Mouse (Mus musculus) neural tube, embryonic 12.5 days (tissue): Measurements from ENCODE around the gene Asb16. TPM values are rescaled to one million over a fixed set of nuclear protein-coding genes. Genes with fewer than 3 reads are reported as not detected.

Experiments used
- ATAC-seq: fragments of 200-750 bp; cut with Nextera tagmentation; 2 replicates; pipeline ENCODE4 v1.8.0; 2017; ENCODE audit warnings: low read depth, mild to moderate bottlenecking, moderate TSS enrichment, moderate library complexity; ENCODE audit not compliant: low FRiP score
- H3K27ac ChIP-seq: fragments of 300-500 bp; sonication (generic); 2 replicates; pipeline ENCODE4 v1.5.1; 2016
- H3K27me3 ChIP-seq: fragments of 300-500 bp; sonication (generic); replicated peaks from 2 replicates; pipeline ENCODE4 v1.6.1; 2016; ENCODE audit warnings: mild to moderate bottlenecking
- H3K36me3 ChIP-seq: fragments of 300-500 bp; sonication (generic); 2 replicates; pipeline ENCODE4 v1.6.1; 2016; ENCODE audit warnings: mild to moderate bottlenecking
- H3K4me1 ChIP-seq: fragments of 300-500 bp; sonication (generic); 2 replicates; pipeline ENCODE4 v1.6.1; 2016
- H3K4me2 ChIP-seq: fragments of 300-500 bp; sonication (generic); replicated peaks from 2 replicates; pipeline ENCODE4 v1.6.1; 2016; ENCODE audit warnings: mild to moderate bottlenecking
- H3K4me3 ChIP-seq: fragments of 300-500 bp; sonication (generic); 2 replicates; pipeline ENCODE4 v1.5.1; 2016
- H3K9ac ChIP-seq: fragments of 300-500 bp; sonication (generic); 2 replicates; pipeline ENCODE4 v1.6.1; 2016; ENCODE audit warnings: mild to moderate bottlenecking
- H3K9me3 ChIP-seq: fragments of 300-500 bp; sonication (generic); 2 replicates; pipeline ENCODE4 v1.6.1; 2016; ENCODE audit warnings: mild to moderate bottlenecking
- WGBS: fragments of 180-500 bp; shearing (Covaris S2); methylation state at CpG from one replicate; pipeline ENCODE4 v1.1.7; 2016; 5-methylcytosine and 5-hydroxymethylcytosine counted together
- polyA plus RNA-seq: library from polyadenylated mRNA; unstranded; fragments of >200 nt; fragmentation: Nextera tagmentation; extraction: Ambion mirVana; gene quantifications from 2 replicates; pipeline ENCODE4 v1.2.1, GENCODE M21; 2016

Asb16 gene
- polyA plus RNA-seq, 1 experiment from 2014 or later: not detected

GRCm38 (mm10) chr11:102290141-102290540, 21.6 kb downstream of the Asb16 start:
- H3K9ac ChIP-seq: no peak overlapping the region

GRCm38 (mm10) chr11:102291051-102291535, 22.6 kb downstream of the Asb16 start:
- ATAC-seq: no peak
- Histone ChIP-seq H3K36me3 (peaks cover 70% of the 10 kb centered on the region), H3K27me3 (no peaks in the 10 kb centered on the region), H3K9me3 (no peaks in the 10 kb centered on the region), H3K4me3 (no peak overlapping the region), H3K9ac (no peak overlapping the region), H3K4me1 (peaks cover 27% of the 10 kb centered on the region), H3K4me2 (no peak overlapping the region), H3K27ac (no peak overlapping the region)
- WGBS: 86% methylated on average over 11 of the region's 11 CpGs

More at GRCm38 (mm10) chr11:102290141-102290540, 21.6 kb downstream of the Asb16 start:
- no peaks in the 10 kb centered on the region for H3K27me3 ChIP-seq
- H3K4me2 ChIP-seq: no peak overlapping the region
- no peak overlapping the region for H3K27ac ChIP-seq
- ATAC-seq: no peak
- no peak overlapping the region for H3K4me3 ChIP-seq
- H3K36me3 ChIP-seq: peaks cover 70% of the 10 kb centered on the region
- peaks cover 29% of the 10 kb centered on the region for H3K4me1 ChIP-seq
- H3K9me3 ChIP-seq: no peaks in the 10 kb centered on the region
- 78% methylated on average over 4 of the region's 4 CpGs for WGBS

DNA sequence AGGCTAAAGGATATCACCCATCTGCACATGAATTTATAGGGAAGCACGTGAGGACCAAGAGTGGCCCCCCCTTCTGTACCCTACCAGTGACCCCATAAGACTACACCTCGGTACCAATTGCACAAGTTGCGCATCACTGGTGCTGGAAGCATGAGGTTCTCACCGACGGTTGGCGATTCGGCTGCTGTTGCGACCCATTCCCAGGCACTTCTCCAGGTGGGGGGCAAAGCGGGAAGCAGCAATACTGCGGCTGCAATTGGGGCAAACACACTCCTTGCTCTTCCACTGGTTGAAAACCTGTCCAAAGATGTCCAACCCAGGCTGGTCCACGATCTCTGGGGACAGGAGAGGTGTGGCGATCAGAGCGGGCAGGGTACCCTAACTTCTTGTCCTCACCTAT, 25.4 kb downstream of the Asb16 start:
- H3K4me2 ChIP-seq: no peak overlapping the region
- 96% methylated on average over 13 of the region's 13 CpGs for WGBS
- no peak overlapping the region for H3K9ac ChIP-seq
- H3K9me3 ChIP-seq: no peaks in the 10 kb centered on the region
- H3K36me3 ChIP-seq: peaks cover 54% of the 10 kb centered on the region
- peaks cover 28% of the 10 kb centered on the region for H3K4me1 ChIP-seq
- no peak for ATAC-seq
- H3K27me3 ChIP-seq: no peaks in the 10 kb centered on the region
- H3K4me3 ChIP-seq: no peak overlapping the region
- H3K27ac ChIP-seq: no peak overlapping the region

DNA sequence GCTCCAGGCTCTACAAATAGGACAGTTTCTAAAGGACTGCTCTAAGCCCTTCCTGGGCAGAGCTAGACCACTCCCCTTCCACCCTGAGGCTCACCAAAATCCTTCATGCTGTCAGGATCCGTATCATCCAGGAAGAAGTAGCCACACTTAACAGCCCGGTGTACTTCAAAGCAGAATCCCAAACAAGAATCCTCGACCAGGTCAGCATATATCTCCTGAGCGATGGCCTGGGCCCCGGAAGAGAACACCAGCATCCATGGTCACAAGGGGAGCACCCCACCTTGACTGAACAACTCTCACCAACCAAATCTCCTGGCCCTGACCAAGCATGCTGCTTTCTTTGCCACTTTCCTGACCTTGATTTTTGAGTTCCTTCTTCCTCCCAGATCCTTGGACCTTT, 25.9 kb downstream of the Asb16 start:
- WGBS: 84% methylated on average over 5 of the region's 5 CpGs

GRCm38 (mm10) chr11:102294887-102295597, 26.5 kb downstream of the Asb16 start:
- H3K4me1 ChIP-seq: peaks cover 24% of the 10 kb centered on the region
- peak overlapping the region; percentile 77 for H3K4me2 ChIP-seq
- peak overlapping the region; percentile 85 for H3K4me3 ChIP-seq
- H3K36me3 ChIP-seq: peaks cover 46% of the 10 kb centered on the region
- H3K27me3 ChIP-seq: no peaks in the 10 kb centered on the region
- H3K9ac ChIP-seq: peak overlapping the region; percentile 93
- WGBS: 75% methylated on average over 12 of the region's 12 CpGs
- H3K9me3 ChIP-seq: no peaks in the 10 kb centered on the region
- H3K27ac ChIP-seq: 0 out of 2 replicates have a peak overlapping the region, but pooled peaks have one; percentile 32
- ATAC-seq: no peak

More for the DNA sequence above, 25.9 kb downstream of the Asb16 start:
- no peak for ATAC-seq
- Histone ChIP-seq H3K27ac (no peak overlapping the region), H3K4me2 (peak overlapping the region; percentile 77), H3K4me1 (peaks cover 28% of the 10 kb centered on the region), H3K9ac (peak overlapping the region; percentile 93; the same call in 1 of the 2 replicates), H3K9me3 (no peaks in the 10 kb centered on the region), H3K4me3 (peak overlapping the region; percentile 7; the same call in 1 of the 2 replicates), H3K27me3 (no peaks in the 10 kb centered on the region), H3K36me3 (peaks cover 52% of the 10 kb centered on the region)

DNA sequence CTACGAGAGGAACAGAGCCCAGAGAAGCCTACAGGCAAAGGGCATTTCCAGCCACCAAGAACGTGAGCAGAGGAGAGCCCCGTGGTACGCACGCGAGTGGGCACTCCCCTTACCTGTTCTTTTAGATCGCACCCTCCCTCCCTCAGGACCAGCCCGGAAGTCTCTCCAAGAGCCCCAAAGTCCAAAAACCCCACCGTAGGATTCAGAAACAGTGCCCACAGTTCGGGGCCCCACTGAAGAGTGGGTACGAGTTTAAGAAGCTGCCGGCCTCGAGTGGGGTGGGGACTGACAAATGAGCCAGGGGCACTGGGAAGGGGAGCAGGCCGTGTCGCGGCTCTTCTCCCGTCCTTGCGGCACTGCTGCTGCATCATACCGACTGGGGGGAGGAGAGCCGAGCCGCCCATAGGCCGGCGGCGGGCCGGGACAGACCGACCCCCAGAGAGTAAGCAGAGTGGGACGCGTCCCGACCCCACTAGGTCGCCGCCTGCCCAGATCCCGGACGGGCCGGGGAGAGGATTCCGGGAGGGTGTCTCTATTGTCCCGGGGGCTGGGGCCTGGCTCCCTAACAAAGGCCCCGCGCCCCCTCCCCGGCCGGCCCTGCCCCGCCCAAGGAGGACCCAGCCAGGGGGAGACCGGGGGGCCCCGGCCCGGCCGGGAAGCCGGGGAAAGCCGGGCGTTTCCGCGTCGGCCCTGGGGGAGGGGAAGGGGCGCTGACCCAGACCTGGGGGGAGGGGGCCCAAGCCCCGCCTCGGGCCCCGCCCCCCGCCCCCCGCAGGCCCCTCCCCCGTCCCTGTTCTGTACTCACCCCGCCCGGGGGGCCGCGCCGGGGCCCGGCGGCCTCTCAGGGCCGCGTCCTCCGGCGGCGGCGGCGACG, 27.3 kb downstream of the Asb16 start:
- Histone ChIP-seq H3K27ac (peak overlapping the region; percentile 98), H3K4me3 (peak overlapping the region; percentile 85), H3K9me3 (no peaks in the 10 kb centered on the region), H3K9ac (peak overlapping the region; percentile 93), H3K4me1 (peaks cover 24% of the 10 kb centered on the region), H3K27me3 (no peaks in the 10 kb centered on the region), H3K4me2 (peak overlapping the region; percentile 77), H3K36me3 (peaks cover 39% of the 10 kb centered on the region)
- 1% methylated on average over 61 of the region's 73 CpGs for WGBS
- ATAC-seq: peak; percentile 39

- peak within 1 kb of the TSS; percentile 77 for H3K4me2 ChIP-seq
- ATAC-seq: peak; percentile 92
- H3K27me3 ChIP-seq: no peaks in the 10 kb centered on the region
- peaks cover 24% of the 10 kb centered on the region for H3K4me1 ChIP-seq
- under 1% methylated on average over 89 of the region's 125 CpGs for WGBS
- H3K27ac ChIP-seq: peak within 1 kb of the TSS; percentile 98
- peak within 1 kb of the TSS; percentile 93 for H3K9ac ChIP-seq
- H3K4me3 ChIP-seq: peak within 1 kb of the TSS; percentile 85
- H3K9me3 ChIP-seq: no peaks in the 10 kb centered on the region
- H3K36me3 ChIP-seq: peaks cover 29% of the 10 kb centered on the region
These were observed 28.2 kb downstream of the Asb16 start, which contains the start of gene Atxn7l3 for GRCm38 (mm10) chr11:102296491-102297472. Atxn7l3 (minus strand) TSS chr11:102296631.

- 27% methylated on average over 27 of the region's 27 CpGs for WGBS
- H3K4me3 ChIP-seq: peak overlapping the region; percentile 85
- H3K9me3 ChIP-seq: no peaks in the 10 kb centered on the region
- H3K4me2 ChIP-seq: peak overlapping the region; percentile 77
- H3K9ac ChIP-seq: peak overlapping the region; percentile 93
- H3K27ac ChIP-seq: peak overlapping the region; percentile 98
- H3K4me1 ChIP-seq: peaks cover 24% of the 10 kb centered on the region
- peaks cover 18% of the 10 kb centered on the region for H3K36me3 ChIP-seq
- peak; percentile 26 for ATAC-seq
- no peaks in the 10 kb centered on the region for H3K27me3 ChIP-seq
These were observed 29.3 kb downstream of the Asb16 start for GRCm38 (mm10) chr11:102297577-102298556.

DNA sequence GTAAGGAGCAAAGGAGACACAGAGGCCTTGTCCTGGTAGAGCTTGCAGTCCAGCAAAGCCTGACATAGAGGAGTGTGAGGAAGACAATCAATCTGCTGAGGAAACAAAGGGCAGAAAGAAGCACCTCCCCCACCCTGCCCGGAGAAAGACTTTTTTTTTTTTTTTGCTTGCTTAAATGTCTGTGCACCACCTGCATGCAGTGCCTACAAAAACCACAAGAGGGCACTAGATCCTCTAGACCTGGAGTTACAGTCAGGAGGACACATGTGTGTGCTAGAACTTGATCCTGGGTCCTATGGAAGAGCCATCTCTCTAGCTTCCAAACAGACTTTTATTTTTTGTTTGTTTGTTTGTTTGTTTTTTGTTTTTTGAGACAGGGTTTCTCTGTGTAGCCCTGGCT, 31.3 kb downstream of the Asb16 start:
- H3K9ac ChIP-seq: no peak overlapping the region
- H3K27ac ChIP-seq: no peak overlapping the region
- H3K27me3 ChIP-seq: no peaks in the 10 kb centered on the region
- H3K4me3 ChIP-seq: no peak overlapping the region
- 5% methylated on average over 1 of the region's 1 CpGs for WGBS
- no peak for ATAC-seq
- no peaks in the 10 kb centered on the region for H3K36me3 ChIP-seq
- peaks cover 15% of the 10 kb centered on the region for H3K4me1 ChIP-seq
- no peak overlapping the region for H3K4me2 ChIP-seq
- no peaks in the 10 kb centered on the region for H3K9me3 ChIP-seq

DNA sequence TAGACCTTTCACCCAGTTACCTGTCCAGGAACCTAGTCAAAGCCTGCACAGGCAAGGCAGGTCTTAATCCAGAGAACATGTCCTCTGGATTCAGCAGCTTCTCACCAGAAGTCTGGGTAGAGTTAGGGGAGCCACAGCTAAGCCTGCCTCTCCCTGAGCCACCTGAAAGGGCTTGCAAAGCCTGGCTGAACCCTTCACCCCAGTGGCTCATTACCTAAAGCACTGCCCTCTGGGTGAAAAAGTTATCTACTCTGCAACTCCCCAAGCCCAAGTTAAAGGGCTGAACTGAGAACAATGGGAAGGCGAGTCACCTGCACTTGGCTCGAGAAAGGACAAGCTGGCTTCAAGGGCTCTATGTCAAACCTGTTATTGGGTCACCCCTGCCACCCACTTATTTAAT, 35.6 kb downstream of the Asb16 start:
- H3K36me3 ChIP-seq: peaks cover 33% of the 10 kb centered on the region
- no peaks in the 10 kb centered on the region for H3K9me3 ChIP-seq
- no peak for ATAC-seq
- no peak overlapping the region for H3K4me3 ChIP-seq
- no peak overlapping the region for H3K4me2 ChIP-seq
- 35% methylated on average over 2 of the region's 2 CpGs for WGBS
- H3K27me3 ChIP-seq: no peaks in the 10 kb centered on the region
- no peak overlapping the region for H3K27ac ChIP-seq
- H3K9ac ChIP-seq: no peak overlapping the region
- H3K4me1 ChIP-seq: no peaks in the 10 kb centered on the region; the same call in 1 of the 2 replicates
